Mouse (Mus musculus): Measurements from ENCODE around the gene Hspb1. TPM values are rescaled to one million over a fixed set of nuclear protein-coding genes. Genes with fewer than 3 reads are reported as not detected.

Gene Hspb1
- total and polyA plus RNA-seq, 3 experiments, result 434 to 635 (median 446) TPM

- peak; percentile 87 to 95 for DNase-seq
- TF ChIP-seq EP300 (IDR thresholded peaks at IDR 0.05; ENCODE audit: insufficient read depth, low read depth, low read length), result peak; percentile 93
- TF ChIP-seq POLR2A (IDR thresholded peaks at IDR 0.05; ENCODE audit: insufficient read depth, low read depth, low read length), result peak; percentile 78
- TF ChIP-seq CTCF (IDR thresholded peaks at IDR 0.05), result peak; percentile 99; the same call in 1 of the 2 replicates
- H3K27ac ChIP-seq, result peak overlapping the region; percentile 61
- no peaks in the 10 kb centered on the region for H3K27me3 ChIP-seq (ENCODE audit: control insufficient read depth, insufficient read depth, low read length)
- H3K4me3 ChIP-seq, result peak overlapping the region; percentile 48
- WGBS, result 2% methylated on average over 30 of the region's 30 CpGs
- intact Hi-C loops (cut with DNase I), result loop anchor here (2.0 to 5.0 kb wide), 4 partner anchors 27 to 144 kb away; partner anchors contain the start of gene Ywhag
- peak overlapping the region; percentile 46 for H3K9ac ChIP-seq (ENCODE audit: low read depth, low read length)
- H3K36me3 ChIP-seq (ENCODE audit: control insufficient read depth, insufficient read depth, low read length), result no peaks in the 10 kb centered on the region; the same call in 1 of the 2 replicates
- H3K4me1 ChIP-seq (ENCODE audit: control insufficient read depth, insufficient read depth, low read length), result peaks cover 6% of the 10 kb centered on the region
- no peaks in the 10 kb centered on the region for H3K79me2 ChIP-seq (replicated peaks; ENCODE audit: control insufficient read depth, insufficient read depth, low read length)
These were observed 15.9 kb downstream of the Hspb1 start for GRCm38 (mm10) chr5:135903551-135904151.

GRCm38 (mm10) chr5:135904259-135904658 lies 16.5 kb downstream of the Hspb1 start:
- peaks cover 8% of the 10 kb centered on the region for H3K4me1 ChIP-seq (ENCODE audit: control insufficient read depth, insufficient read depth, low read length)
- 63% methylated on average over 5 of the region's 5 CpGs for WGBS
- no peak overlapping the region for H3K9ac ChIP-seq (ENCODE audit: low read depth, low read length)
- no peak for TF ChIP-seq CTCF (IDR thresholded peaks at IDR 0.05)
- no peak for TF ChIP-seq POLR2A (IDR thresholded peaks at IDR 0.05; ENCODE audit: insufficient read depth, low read depth, low read length)
- no peak for TF ChIP-seq EP300 (IDR thresholded peaks at IDR 0.05; ENCODE audit: insufficient read depth, low read depth, low read length)
- H3K27me3 ChIP-seq (ENCODE audit: control insufficient read depth, insufficient read depth, low read length), result no peaks in the 10 kb centered on the region
- peak overlapping the region; percentile 61 for H3K27ac ChIP-seq
- no peaks in the 10 kb centered on the region; the same call in 1 of the 2 replicates for H3K36me3 ChIP-seq (ENCODE audit: control insufficient read depth, insufficient read depth, low read length)
- intact Hi-C loops (cut with DNase I), result loop anchor here (2.0 to 5.0 kb wide), 3 partner anchors 31 to 143 kb away; partner anchors contain the start of gene Ywhag
- H3K4me3 ChIP-seq, result no peak overlapping the region
- no peak for DNase-seq
- H3K79me2 ChIP-seq (replicated peaks; ENCODE audit: control insufficient read depth, insufficient read depth, low read length), result no peaks in the 10 kb centered on the region

- Histone ChIP-seq H3K9ac (ENCODE audit: low read depth, low read length) (peak overlapping the region; percentile 7; the same call in 1 of the 2 replicates), H3K36me3 (ENCODE audit: control insufficient read depth, insufficient read depth, low read length) (no peaks in the 10 kb centered on the region; the same call in none of the 2 replicates), H3K4me3 (no peak overlapping the region), H3K4me1 (ENCODE audit: control insufficient read depth, insufficient read depth, low read length) (peaks cover 8% of the 10 kb centered on the region), H3K27ac (peak overlapping the region; percentile 51), H3K79me2 (replicated peaks; ENCODE audit: control insufficient read depth, insufficient read depth, low read length) (no peaks in the 10 kb centered on the region), H3K27me3 (ENCODE audit: control insufficient read depth, insufficient read depth, low read length) (no peaks in the 10 kb centered on the region)
- TF ChIP-seq POLR2A (IDR thresholded peaks at IDR 0.05; ENCODE audit: insufficient read depth, low read depth, low read length) (no peak), EP300 (IDR thresholded peaks at IDR 0.05; ENCODE audit: insufficient read depth, low read depth, low read length) (no peak), CTCF (IDR thresholded peaks at IDR 0.05) (no peak)
- 44% methylated on average over 8 of the region's 8 CpGs for WGBS
- intact Hi-C loops (cut with DNase I), result loop anchor here (2.0 kb wide), 2 partner anchors 29 to 63 kb away; partner anchors contain the start of gene Ywhag
- no peak for DNase-seq
These were observed 17.9 kb downstream of the Hspb1 start for GRCm38 (mm10) chr5:135905320-135906225.

GRCm38 (mm10) chr5:135906846-135907245 lies 19.1 kb downstream of the Hspb1 start:
- Histone ChIP-seq H3K27me3 (ENCODE audit: control insufficient read depth, insufficient read depth, low read length) (no peaks in the 10 kb centered on the region), H3K79me2 (replicated peaks; ENCODE audit: control insufficient read depth, insufficient read depth, low read length) (no peaks in the 10 kb centered on the region), H3K27ac (peak overlapping the region; percentile 89), H3K9ac (ENCODE audit: low read depth, low read length) (peak overlapping the region; percentile 45; the same call in 1 of the 2 replicates), H3K4me1 (ENCODE audit: control insufficient read depth, insufficient read depth, low read length) (peaks cover 13% of the 10 kb centered on the region), H3K4me3 (no peak overlapping the region), H3K36me3 (ENCODE audit: control insufficient read depth, insufficient read depth, low read length) (no peaks in the 10 kb centered on the region; the same call in none of the 2 replicates)
- intact Hi-C loops (cut with DNase I), result no loop called here
- 69% methylated on average over 4 of the region's 4 CpGs for WGBS
- DNase-seq, result no peak
- no peak for TF ChIP-seq CTCF (IDR thresholded peaks at IDR 0.05)
- TF ChIP-seq POLR2A (IDR thresholded peaks at IDR 0.05; ENCODE audit: insufficient read depth, low read depth, low read length), result no peak
- no peak for TF ChIP-seq EP300 (IDR thresholded peaks at IDR 0.05; ENCODE audit: insufficient read depth, low read depth, low read length)

- WGBS, result 37% methylated on average over 13 of the region's 13 CpGs
- Histone ChIP-seq H3K9ac (ENCODE audit: low read depth, low read length) (peak overlapping the region; percentile 45; the same call in 1 of the 2 replicates), H3K4me3 (no peak overlapping the region), H3K79me2 (replicated peaks; ENCODE audit: control insufficient read depth, insufficient read depth, low read length) (no peaks in the 10 kb centered on the region), H3K4me1 (ENCODE audit: control insufficient read depth, insufficient read depth, low read length) (peaks cover 15% of the 10 kb centered on the region), H3K36me3 (ENCODE audit: control insufficient read depth, insufficient read depth, low read length) (no peaks in the 10 kb centered on the region; the same call in none of the 2 replicates), H3K27me3 (ENCODE audit: control insufficient read depth, insufficient read depth, low read length) (no peaks in the 10 kb centered on the region), H3K27ac (peak overlapping the region; percentile 89)
- DNase-seq, result peak; percentile 73 to 86
- intact Hi-C loops (cut with DNase I), result no loop called here
- peak; percentile 94 for TF ChIP-seq EP300 (IDR thresholded peaks at IDR 0.05; ENCODE audit: insufficient read depth, low read depth, low read length)
- TF ChIP-seq CTCF (IDR thresholded peaks at IDR 0.05), result no peak
- TF ChIP-seq POLR2A (IDR thresholded peaks at IDR 0.05; ENCODE audit: insufficient read depth, low read depth, low read length), result peak; percentile 51
These were observed 19.5 kb downstream of the Hspb1 start for GRCm38 (mm10) chr5:135907256-135907655.
